Mouse (Mus musculus): ENCODE results near the gene Eps15l1. TPM values are rescaled to one million over a fixed set of nuclear protein-coding genes. Genes with fewer than 3 reads are reported as not detected.

The Eps15l1 gene
- polyA plus RNA-seq, 2 experiments = 16.9 to 21.1 TPM

DNA sequence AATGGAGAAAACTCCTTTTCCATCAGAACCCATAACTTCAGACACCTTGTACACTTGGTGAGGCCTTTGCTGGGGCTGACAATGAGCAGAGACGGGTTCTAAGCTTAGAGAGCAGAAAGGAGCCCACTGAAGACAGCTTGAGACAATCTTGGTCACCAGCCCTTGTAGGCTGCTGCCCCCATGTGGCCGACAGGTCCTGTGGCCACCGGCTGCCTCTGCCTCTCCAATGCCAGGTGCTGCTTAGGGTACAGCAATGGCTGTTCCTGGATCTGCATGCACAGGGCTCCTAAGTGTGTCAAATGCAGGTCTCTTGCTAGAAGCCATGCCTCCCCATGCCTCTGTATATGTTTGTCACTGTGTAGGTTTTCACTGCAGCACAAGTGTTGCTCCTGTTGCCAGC lies 55.4 kb downstream of the Eps15l1 start:
- Histone ChIP-seq H3K4me1 (replicated peaks; ENCODE audit: control insufficient read depth in 2 of 2, insufficient read depth in 2 of 2, low read length in 1 of 2) (no peaks in the 10 kb centered on the region), H3K9ac (replicated peaks) (no peak overlapping the region), H3K27ac (no peak overlapping the region), H3K4me2 (ENCODE audit: low read depth) (no peak overlapping the region), H3K4me3 (ENCODE audit: insufficient read depth in 1 of 2, low read depth in 2 of 2, low read length in 2 of 2) (no peak overlapping the region), H3K27me3 (ENCODE audit: control insufficient read depth, insufficient read depth, low read length) (no peaks in the 10 kb centered on the region), H3K36me3 (replicated peaks; ENCODE audit: control insufficient read depth, insufficient read depth, low read depth) (peaks cover 34% of the 10 kb centered on the region), H3K9me3 (ENCODE audit: control insufficient read depth, low read length) (no peaks in the 10 kb centered on the region)
- TF ChIP-seq CTCF (IDR thresholded peaks at IDR 0.05; ENCODE audit: low read depth) (peak; percentile 92), EP300 (IDR thresholded peaks at IDR 0.05; ENCODE audit: low read depth) (no peak)
- no peak for ATAC-seq (ENCODE audit: insufficient read depth)
- WGBS (ENCODE audit: insufficient replicate concordance) = 15% methylated on average over 3 of the region's 3 CpGs
- peak in 2 of 3 experiments; percentile 25 to 26 for DNase-seq (ENCODE audit: low read depth in 3 of 3, low spot score in 3 of 3)

DNA sequence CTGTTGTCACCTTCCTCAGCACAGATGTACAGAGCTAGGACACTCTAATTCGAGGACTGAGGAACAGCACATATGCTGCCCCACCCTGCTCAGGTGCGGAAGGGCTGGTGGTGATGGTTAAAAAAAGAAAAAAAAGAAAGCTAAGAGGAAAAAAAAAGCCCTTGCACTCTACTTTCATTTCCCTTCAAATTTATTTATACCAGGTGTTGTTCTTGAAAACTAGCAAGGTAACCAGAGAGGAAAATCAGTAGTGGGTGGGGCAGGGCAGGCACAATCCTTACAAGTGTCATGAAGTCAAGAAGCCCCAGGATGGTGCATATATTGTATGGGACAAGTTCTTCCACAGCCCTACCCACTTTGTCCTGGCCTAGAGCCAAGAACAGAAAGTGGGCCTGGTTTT lies 56.2 kb downstream of the Eps15l1 start:
- no peaks in the 10 kb centered on the region for H3K9me3 ChIP-seq (ENCODE audit: control insufficient read depth, low read length)
- H3K27me3 ChIP-seq (ENCODE audit: control insufficient read depth, insufficient read depth, low read length) = no peaks in the 10 kb centered on the region
- no peaks in the 10 kb centered on the region for H3K4me1 ChIP-seq (replicated peaks; ENCODE audit: control insufficient read depth in 2 of 2, insufficient read depth in 2 of 2, low read length in 1 of 2)
- H3K36me3 ChIP-seq (replicated peaks; ENCODE audit: control insufficient read depth, insufficient read depth, low read depth) = peaks cover 28% of the 10 kb centered on the region
- H3K4me3 ChIP-seq (ENCODE audit: insufficient read depth in 1 of 2, low read depth in 2 of 2, low read length in 2 of 2) = no peak overlapping the region
- no peak for ATAC-seq (ENCODE audit: insufficient read depth)
- H3K4me2 ChIP-seq (ENCODE audit: low read depth) = no peak overlapping the region
- WGBS (ENCODE audit: insufficient replicate concordance) = 89% methylated on average over 2 of the region's 2 CpGs
- H3K9ac ChIP-seq (replicated peaks) = no peak overlapping the region
- TF ChIP-seq CTCF (IDR thresholded peaks at IDR 0.05; ENCODE audit: low read depth) (no peak), EP300 (IDR thresholded peaks at IDR 0.05; ENCODE audit: low read depth) (no peak)
- no peak for DNase-seq (ENCODE audit: low read depth in 3 of 3, low spot score in 3 of 3)
- no peak overlapping the region for H3K27ac ChIP-seq

DNA sequence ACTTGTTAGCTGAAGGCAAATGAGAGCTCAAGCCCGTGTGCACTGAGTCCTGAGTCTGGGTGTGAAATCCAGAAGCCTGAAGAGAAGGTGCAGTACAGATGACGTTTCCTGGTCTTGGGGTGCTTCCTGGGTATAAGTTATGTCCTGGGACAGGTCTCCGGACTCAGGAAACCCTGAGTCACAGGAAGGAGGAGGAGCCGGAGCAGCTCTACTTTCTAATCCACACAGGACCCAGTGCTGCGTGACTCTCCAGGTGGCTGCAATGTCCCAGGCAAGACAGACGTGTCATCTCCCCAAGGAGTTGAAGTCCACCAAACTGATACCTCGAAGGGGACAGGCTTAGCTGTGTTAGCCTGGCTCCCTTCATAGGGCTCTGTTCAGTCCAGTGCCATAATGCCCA lies 57.8 kb downstream of the Eps15l1 start:
- Histone ChIP-seq H3K4me1 (replicated peaks; ENCODE audit: control insufficient read depth in 2 of 2, insufficient read depth in 2 of 2, low read length in 1 of 2) (no peaks in the 10 kb centered on the region), H3K9ac (replicated peaks) (no peak overlapping the region), H3K4me3 (ENCODE audit: insufficient read depth in 1 of 2, low read depth in 2 of 2, low read length in 2 of 2) (no peak overlapping the region), H3K9me3 (ENCODE audit: control insufficient read depth, low read length) (no peaks in the 10 kb centered on the region), H3K4me2 (ENCODE audit: low read depth) (no peak overlapping the region), H3K27ac (no peak overlapping the region), H3K36me3 (replicated peaks; ENCODE audit: control insufficient read depth, insufficient read depth, low read depth) (peaks cover 16% of the 10 kb centered on the region), H3K27me3 (ENCODE audit: control insufficient read depth, insufficient read depth, low read length) (no peaks in the 10 kb centered on the region)
- no peak for ATAC-seq (ENCODE audit: insufficient read depth)
- no peak for DNase-seq (ENCODE audit: low read depth in 3 of 3, low spot score in 3 of 3)
- WGBS (ENCODE audit: insufficient replicate concordance) = 74% methylated on average over 7 of the region's 7 CpGs
- TF ChIP-seq EP300 (IDR thresholded peaks at IDR 0.05; ENCODE audit: low read depth) (no peak), CTCF (IDR thresholded peaks at IDR 0.05; ENCODE audit: low read depth) (no peak)

DNA sequence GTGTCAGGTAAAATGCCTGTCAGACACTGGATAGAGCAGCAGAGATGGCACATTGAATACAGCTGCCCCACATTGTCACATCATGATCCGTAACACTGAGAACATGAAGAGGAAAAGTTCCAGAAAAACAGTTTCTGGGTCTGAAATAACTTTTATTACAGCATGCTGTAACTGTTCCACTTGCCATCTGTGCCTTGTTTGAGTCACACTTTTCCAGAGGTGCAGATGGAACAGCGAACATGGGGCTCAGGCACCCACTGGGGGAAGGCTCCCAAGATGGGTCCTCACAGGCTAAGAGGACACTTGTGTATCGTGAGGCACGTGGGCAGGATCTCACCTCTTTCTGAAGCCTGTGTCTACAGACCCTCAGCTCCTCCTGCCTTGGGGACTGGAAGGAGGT lies 58.5 kb downstream of the Eps15l1 start:
- WGBS (ENCODE audit: insufficient replicate concordance) = 84% methylated on average over 4 of the region's 4 CpGs
- no peak overlapping the region for H3K4me3 ChIP-seq (ENCODE audit: insufficient read depth in 1 of 2, low read depth in 2 of 2, low read length in 2 of 2)
- no peak for ATAC-seq (ENCODE audit: insufficient read depth)
- DNase-seq (ENCODE audit: low read depth in 3 of 3, low spot score in 3 of 3) = no peak
- no peak overlapping the region for H3K4me2 ChIP-seq (ENCODE audit: low read depth)
- no peak overlapping the region for H3K27ac ChIP-seq
- H3K9ac ChIP-seq (replicated peaks) = no peak overlapping the region
- no peaks in the 10 kb centered on the region for H3K27me3 ChIP-seq (ENCODE audit: control insufficient read depth, insufficient read depth, low read length)
- peaks cover 9% of the 10 kb centered on the region for H3K36me3 ChIP-seq (replicated peaks; ENCODE audit: control insufficient read depth, insufficient read depth, low read depth)
- H3K4me1 ChIP-seq (replicated peaks; ENCODE audit: control insufficient read depth in 2 of 2, insufficient read depth in 2 of 2, low read length in 1 of 2) = no peaks in the 10 kb centered on the region
- no peaks in the 10 kb centered on the region for H3K9me3 ChIP-seq (ENCODE audit: control insufficient read depth, low read length)
- TF ChIP-seq CTCF (IDR thresholded peaks at IDR 0.05; ENCODE audit: low read depth) = no peak
- TF ChIP-seq EP300 (IDR thresholded peaks at IDR 0.05; ENCODE audit: low read depth) = no peak

DNA sequence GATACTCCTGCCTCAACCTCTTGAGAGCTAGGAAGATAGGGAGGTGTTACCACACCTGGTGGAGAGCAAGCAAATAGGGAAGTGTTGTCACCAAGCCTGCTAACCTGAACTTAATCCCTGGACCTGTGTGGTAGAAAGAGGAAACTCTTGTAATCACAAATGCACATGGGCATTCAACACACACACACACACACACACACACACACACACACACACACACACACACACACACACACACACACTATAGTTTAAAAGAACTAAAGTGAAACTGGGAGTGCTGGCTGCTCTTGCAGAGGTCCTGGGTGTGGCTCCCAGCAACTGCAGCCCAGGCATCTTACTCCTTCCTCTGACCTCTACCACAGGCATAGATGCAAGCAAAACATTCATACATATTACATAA lies 61.1 kb downstream of the Eps15l1 start:
- no peak for ATAC-seq (ENCODE audit: insufficient read depth)
- no peaks in the 10 kb centered on the region for H3K9me3 ChIP-seq (ENCODE audit: control insufficient read depth, low read length)

More for the DNA sequence above, 61.1 kb downstream of the Eps15l1 start:
- Histone ChIP-seq H3K4me3 (ENCODE audit: insufficient read depth in 1 of 2, low read depth in 2 of 2, low read length in 2 of 2) (no peak overlapping the region), H3K27me3 (ENCODE audit: control insufficient read depth, insufficient read depth, low read length) (no peaks in the 10 kb centered on the region), H3K36me3 (replicated peaks; ENCODE audit: control insufficient read depth, insufficient read depth, low read depth) (peaks cover 4% of the 10 kb centered on the region; the same call in 1 of the 2 replicates), H3K4me2 (ENCODE audit: low read depth) (no peak overlapping the region), H3K4me1 (replicated peaks; ENCODE audit: control insufficient read depth in 2 of 2, insufficient read depth in 2 of 2, low read length in 1 of 2) (peaks cover 0 to 6% of the 10 kb centered on the region in 2 experiments; a peak in 1 of 4 replicates), H3K27ac (no peak overlapping the region), H3K9ac (replicated peaks) (no peak overlapping the region)
- TF ChIP-seq EP300 (IDR thresholded peaks at IDR 0.05; ENCODE audit: low read depth) (no peak), CTCF (IDR thresholded peaks at IDR 0.05; ENCODE audit: low read depth) (no peak)
- no peak for DNase-seq (ENCODE audit: low read depth in 3 of 3, low spot score in 3 of 3)

All from liver, embryonic 14.5 days (tissue).